Mouse (Mus musculus) thymus, postnatal 0 days (tissue): ENCODE measurements around the gene Igll1. TPM values are rescaled to one million over a fixed set of nuclear protein-coding genes. Genes with fewer than 3 reads are reported as not detected.
A peak's percentile ranks its signal among the peaks of the same experiment; 100 is the strongest.

Source experiments
- DNase-seq: peaks from one replicate; pipeline ENCODE4 v3.0.0-alpha.2; 2015; ENCODE audit warnings: low spot score
- polyA plus RNA-seq: library from polyadenylated mRNA; unstranded; fragments of >200 nt; fragmentation: Nextera tagmentation; extraction: Ambion mirVana; gene quantifications from 2 replicates; pipeline ENCODE4 v1.2.1, GENCODE M21; 2015

Gene Igll1
- polyA plus RNA-seq, 1 experiment from 2014 or later: 0.62 TPM

DNA sequence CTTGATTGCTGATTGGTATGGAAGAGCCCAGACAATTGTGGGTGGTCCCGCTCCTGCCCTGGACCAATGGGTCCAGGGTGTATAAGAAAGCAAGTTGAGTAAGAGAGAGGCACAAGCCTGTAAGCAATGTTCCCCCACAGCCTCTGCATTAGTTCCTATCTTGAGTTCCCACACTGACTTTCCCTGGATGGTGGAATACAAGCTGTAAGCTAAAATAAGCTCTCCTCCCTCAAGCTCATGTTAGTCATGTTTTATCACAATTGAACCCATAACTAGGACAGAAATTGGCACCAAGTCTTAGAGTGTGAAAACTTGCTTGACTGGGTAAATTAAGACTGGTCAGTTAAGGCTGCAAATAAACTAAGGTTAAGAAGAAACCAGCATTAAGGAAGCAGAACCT, 8.2 kb downstream of the Igll1 start:
- no peak for DNase-seq

DNA sequence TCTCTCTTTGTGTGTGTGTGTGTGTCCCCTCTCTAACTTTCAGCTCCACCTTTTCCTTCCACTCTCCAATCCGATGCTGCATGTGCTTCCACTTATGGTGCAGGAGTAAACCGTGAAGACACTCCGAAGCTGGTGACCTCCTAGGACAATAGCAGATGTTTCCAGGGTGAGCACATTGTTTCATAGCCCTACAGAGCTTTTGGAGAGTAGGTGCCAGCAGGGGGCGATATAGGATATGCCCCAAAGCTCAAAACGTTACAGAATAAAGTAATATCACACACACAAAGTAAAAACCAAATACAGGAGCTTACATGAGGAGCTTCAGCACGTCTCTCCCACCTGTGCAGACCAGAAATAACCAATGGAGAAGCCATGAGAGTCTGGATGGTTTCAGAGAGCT, 8.9 kb downstream of the Igll1 start:
- DNase-seq: peak; percentile 85

DNA sequence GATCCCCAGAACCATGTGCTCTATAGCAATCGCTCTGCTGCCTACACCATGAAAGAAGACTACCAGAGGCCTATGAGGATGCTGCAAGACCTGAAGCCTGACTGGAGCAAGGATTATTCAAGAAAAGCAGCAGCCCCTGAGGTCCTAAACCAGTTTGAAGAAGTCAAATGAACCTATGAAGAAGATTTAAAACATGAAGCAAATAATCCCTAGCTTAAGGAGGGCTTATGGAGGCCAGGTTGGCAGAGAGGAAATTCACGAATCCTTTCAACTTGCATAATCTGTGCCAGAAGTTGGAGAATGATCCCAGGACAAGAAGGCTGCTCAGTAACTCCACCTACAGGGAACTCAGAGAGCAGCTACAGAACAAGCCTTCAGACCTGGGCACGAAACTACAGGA, 11.4 kb downstream of the Igll1 start:
- DNase-seq: no peak

DNA sequence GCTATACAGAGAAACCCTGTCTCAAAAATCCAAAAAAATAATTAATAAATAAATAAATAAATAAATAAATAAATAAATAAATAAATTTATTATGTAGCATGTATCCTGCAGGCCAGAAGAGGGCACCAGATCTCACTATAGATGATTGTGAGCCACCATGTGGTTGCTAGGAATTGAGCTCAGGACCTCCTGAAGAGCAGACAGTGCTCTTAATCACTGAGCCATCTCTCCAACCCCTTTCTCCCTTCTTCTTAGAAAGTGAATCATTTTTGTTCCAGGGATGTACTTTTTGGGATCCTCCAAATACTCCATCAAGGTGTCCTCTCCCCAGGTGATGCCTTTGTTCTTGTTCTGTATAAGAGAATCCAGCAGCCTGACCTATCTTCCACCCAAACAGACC, 14.6 kb downstream of the Igll1 start:
- peak; percentile 1 for DNase-seq

DNA sequence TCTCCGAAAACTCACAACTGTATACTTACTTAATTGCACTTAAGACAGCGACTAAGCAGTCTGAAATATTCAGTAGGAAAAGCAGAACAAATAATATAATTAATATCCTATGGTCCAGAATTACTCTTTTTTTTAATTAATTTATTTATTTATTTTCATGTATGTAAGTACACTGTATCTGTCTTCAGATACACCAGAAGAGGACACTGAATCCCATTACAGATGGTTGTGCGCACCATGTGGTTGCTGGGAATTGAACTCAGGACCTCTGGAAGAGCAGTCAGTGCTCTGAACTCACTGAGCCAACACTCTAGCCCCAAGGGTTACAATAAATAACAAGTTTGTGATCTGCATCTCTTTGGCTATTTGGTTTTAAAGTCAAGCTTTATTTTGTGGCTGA, 34.1 kb downstream of the Igll1 start:
- no peak for DNase-seq

DNA sequence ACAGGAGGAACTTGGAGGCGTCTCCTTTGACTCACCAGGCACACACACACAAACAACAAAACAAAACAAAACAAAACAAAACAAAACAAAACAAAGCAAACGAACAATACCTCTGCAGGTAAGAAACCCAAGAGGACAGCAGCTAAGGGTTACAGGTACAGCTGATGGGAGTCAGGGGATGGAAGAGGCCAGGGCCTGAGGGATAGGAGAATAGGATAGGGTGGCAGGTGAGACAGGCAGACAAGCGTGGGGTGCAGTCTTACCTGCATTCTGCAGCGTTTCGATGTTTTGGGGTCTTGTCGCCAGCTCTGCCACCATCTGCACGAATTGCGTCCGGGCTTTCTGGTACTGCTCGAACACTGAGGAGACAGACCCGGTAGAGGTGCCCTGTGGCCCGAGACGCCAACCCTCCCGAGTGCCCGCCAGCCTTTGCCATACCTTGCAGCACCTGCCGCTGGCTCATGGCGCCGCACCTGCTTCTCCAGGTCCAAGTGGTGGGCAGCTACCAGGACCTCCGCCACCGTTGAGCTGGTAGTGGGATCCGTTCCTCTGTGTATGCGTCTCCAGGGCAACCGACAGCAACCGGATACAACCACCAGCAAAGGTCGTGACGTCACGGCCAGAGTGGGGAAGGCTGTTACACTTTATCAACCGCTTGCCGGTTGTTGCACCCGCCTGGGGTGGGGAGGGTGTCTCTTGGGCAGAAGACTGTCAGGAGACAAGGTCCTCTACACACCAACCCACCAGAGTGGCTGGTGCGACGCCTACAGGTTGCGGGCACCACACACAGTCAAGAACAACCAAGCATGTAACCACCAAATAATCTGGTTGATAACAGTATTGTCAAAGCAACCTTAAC, 34.8 kb downstream of the Igll1 start, which contains the start of gene Spag6l:
Gene Spag6l (minus strand): TSS at position 700 of the 859 bp plus-strand sequence.
- DNase-seq: peak; percentile 87

DNA sequence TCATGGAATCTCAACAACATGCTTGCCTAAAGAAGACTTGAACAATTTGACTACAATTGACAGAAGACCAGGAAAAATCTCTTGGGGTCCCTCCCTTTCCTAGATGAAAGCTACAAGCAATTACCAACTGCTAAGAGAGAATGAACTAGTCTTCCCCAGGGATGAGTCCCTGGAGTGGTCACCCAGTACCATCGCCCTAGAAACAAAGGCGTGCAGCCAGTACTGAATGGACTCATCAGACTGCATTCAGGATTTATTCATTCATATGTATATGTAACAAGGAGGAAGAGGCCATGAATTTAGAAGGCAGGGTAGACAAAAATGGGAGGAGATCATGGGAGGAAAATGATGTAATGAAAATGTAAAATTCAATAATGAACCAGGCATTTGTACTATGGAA, 37.6 kb downstream of the Igll1 start:
- no peak for DNase-seq

DNA sequence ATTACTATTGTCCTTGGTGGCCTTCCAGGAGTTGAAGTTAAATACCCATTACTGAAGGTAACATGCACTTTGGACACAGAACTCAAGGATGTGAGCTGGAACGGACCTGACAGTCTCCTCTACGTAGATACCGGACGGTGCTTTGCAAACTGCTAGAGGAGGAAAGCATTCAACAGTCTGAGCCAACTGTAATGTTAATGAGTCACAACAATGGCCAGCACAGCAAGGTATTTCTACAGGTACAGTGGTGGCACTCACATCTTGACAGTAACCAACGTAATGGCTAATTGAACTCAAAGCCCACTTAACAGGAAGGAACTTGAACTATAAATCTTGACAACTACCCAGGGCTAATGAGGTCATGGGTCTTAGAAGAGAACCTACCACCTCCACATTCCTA, 38.3 kb downstream of the Igll1 start:
- DNase-seq: no peak

Other genes with a start within 250 kb of the Igll1 start
- gene Olfr19, start 187.6 kb downstream of the Igll1 start, polyA plus RNA-seq: not detected in 2 replicates
- 0.29 and 0.62 TPM in 2 replicates for gene Spag6l, start 34.5 kb downstream of the Igll1 start, polyA plus RNA-seq
- 53.2 and 59.6 TPM in 2 replicates for gene Top3b, start 6.8 kb upstream of the Igll1 start, polyA plus RNA-seq
- gene Vpreb1, start 6.9 kb upstream of the Igll1 start, polyA plus RNA-seq: 6.3 and 7.3 TPM in 2 replicates
- 18.1 and 19.8 TPM in 2 replicates for gene Ppm1f, start 32.5 kb upstream of the Igll1 start, polyA plus RNA-seq
- gene Mapk1, start 119.4 kb upstream of the Igll1 start, polyA plus RNA-seq: 180 and 190 TPM in 2 replicates
- gene Ypel1, start 205.7 kb upstream of the Igll1 start, polyA plus RNA-seq: 10.2 and 12.2 TPM in 2 replicates
- gene Ppil2, start 247.3 kb upstream of the Igll1 start, polyA plus RNA-seq: 148 and 150 TPM in 2 replicates